Mouse (Mus musculus): Measurements from ENCODE around the gene Tenm4.

GRCm38 (mm10) chr7:96654206-96654605 lies 483.2 kb downstream of the Tenm4 start:
- TF ChIP-seq POLR2A (IDR thresholded peaks at IDR 0.05; ENCODE audit: borderline replicate concordance, insufficient read depth, low read length) (no peak), CTCF (IDR thresholded peaks at IDR 0.05; ENCODE audit: borderline replicate concordance, insufficient read depth, low read depth, low read length) (no peak)
